Mouse (Mus musculus) heart, postnatal 0 days (tissue): ENCODE data around the gene Xk.

Experiments
- CTCF ChIP-seq: IDR thresholded peaks from 2 replicates; pipeline ENCODE4 v1.5.1; 2016; ENCODE audit warnings: antibody characterized with exemption, control low read depth, low read depth
- EP300 ChIP-seq: IDR thresholded peaks from 2 replicates; pipeline ENCODE4 v1.6.1; 2016; ENCODE audit warnings: antibody characterized with exemption, low read depth

DNA sequence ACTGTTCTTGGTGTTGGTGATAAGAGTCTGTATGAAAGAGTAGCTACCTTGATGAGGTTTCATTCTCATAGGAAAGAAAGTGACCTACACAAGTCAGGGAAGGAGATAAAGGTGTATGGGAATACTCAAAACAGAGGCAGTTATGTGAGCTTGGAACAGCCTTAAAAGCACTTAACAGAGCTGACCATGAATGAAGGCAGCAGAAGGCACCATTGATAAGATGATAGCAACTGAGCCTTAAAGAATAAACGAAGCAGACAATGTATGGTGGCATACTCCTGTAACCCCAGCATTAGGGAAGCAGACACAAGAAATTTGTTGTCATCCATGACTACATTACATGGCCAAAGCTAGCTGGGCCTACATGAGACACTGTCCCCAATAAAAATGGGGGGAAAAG is 30.9 kb downstream of the Xk start:
- TF ChIP-seq CTCF (no peak), EP300 (no peak)
